Mouse (Mus musculus) bone marrow macrophage, adult 2 months (primary cell): ENCODE results near the gene Hscb. TPM values are rescaled to one million over a fixed set of nuclear protein-coding genes. Genes with fewer than 3 reads are reported as not detected.
A peak's percentile ranks its signal among the peaks of the same experiment; 100 is the strongest.
"Not testable (repeated sequence)": the region's sequence is repeated elsewhere in the genome, so short reads cannot be mapped to it uniquely, and the experiment has no call there.

Experiments
- H3K27ac ChIP-seq: 2 replicates; pipeline ENCODE4 v1.5.1; 2012; ENCODE audit warnings: low read depth, low read length; ENCODE audit not compliant: insufficient read depth
- H3K4me1 ChIP-seq: 2 replicates; pipeline ENCODE4 v1.6.1; 2012; ENCODE audit warnings: low read length; ENCODE audit not compliant: control insufficient read depth, insufficient read depth
- H3K4me3 ChIP-seq: 2 replicates; pipeline ENCODE4 v1.5.1; 2012; ENCODE audit warnings: mild to moderate bottlenecking, low read length, moderate library complexity; ENCODE audit not compliant: insufficient read depth
- CTCF ChIP-seq: IDR thresholded peaks from 2 replicates; pipeline ENCODE4 v1.5.1; 2012; ENCODE audit warnings: low read depth, mild to moderate bottlenecking, low read length, moderate library complexity
- POLR2A ChIP-seq: IDR thresholded peaks from 2 replicates; pipeline ENCODE4 v1.6.1; 2012; ENCODE audit warnings: mild to moderate bottlenecking, low read depth, low read length, borderline replicate concordance
- polyA plus RNA-seq: library from polyadenylated mRNA; stranded (reverse); fragments of >200 nt; gene quantifications from 2 replicates; pipeline ENCODE4 v1.2.4, GENCODE M21; 2012; ENCODE audit not compliant: missing spikeins, insufficient read depth, insufficient read length

The Hscb gene
- polyA plus RNA-seq, result 58.7 and 84.4 TPM in 2 replicates

- TF ChIP-seq POLR2A (peak; percentile 24), CTCF (peak; percentile 87)
- H3K4me1 ChIP-seq, result peaks cover 15% of the 10 kb centered on the region
- H3K4me3 ChIP-seq, result peak within 1 kb of the TSS; percentile 85
- H3K27ac ChIP-seq, result peak within 1 kb of the TSS; percentile 85
Measured at GRCm38 (mm10) chr5:110839678-110840365, at the start of gene Hscb, which contains the start of gene Chek2. Gene Hscb (minus strand): TSS chr5:110839777. Gene Chek2 (plus strand): TSS chr5:110839979.

DNA sequence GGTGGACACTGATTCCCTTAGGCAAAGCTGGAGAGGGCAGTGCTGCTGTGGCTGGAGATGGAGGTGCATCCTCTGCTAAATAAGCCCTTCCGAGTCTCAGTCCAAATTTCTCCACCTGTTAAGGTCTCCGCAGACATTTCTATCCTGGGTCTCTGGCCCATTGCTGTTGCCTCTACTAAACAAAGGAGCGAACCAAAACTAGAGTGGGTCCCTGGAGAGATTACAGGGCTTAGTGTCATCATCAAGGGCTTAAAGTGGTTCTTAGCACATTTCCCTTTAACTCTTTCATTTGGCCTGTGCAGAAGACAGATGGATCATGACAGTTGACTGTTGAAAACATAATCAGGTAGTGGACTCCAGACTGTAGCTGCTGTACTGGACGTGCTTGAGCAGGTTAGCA, 49.0 kb upstream of the Hscb start:
- Histone ChIP-seq H3K4me3 (no peak overlapping the region), H3K27ac (no peak overlapping the region), H3K4me1 (peaks cover 5% of the 10 kb centered on the region)
- TF ChIP-seq POLR2A (no peak), CTCF (no peak)

DNA sequence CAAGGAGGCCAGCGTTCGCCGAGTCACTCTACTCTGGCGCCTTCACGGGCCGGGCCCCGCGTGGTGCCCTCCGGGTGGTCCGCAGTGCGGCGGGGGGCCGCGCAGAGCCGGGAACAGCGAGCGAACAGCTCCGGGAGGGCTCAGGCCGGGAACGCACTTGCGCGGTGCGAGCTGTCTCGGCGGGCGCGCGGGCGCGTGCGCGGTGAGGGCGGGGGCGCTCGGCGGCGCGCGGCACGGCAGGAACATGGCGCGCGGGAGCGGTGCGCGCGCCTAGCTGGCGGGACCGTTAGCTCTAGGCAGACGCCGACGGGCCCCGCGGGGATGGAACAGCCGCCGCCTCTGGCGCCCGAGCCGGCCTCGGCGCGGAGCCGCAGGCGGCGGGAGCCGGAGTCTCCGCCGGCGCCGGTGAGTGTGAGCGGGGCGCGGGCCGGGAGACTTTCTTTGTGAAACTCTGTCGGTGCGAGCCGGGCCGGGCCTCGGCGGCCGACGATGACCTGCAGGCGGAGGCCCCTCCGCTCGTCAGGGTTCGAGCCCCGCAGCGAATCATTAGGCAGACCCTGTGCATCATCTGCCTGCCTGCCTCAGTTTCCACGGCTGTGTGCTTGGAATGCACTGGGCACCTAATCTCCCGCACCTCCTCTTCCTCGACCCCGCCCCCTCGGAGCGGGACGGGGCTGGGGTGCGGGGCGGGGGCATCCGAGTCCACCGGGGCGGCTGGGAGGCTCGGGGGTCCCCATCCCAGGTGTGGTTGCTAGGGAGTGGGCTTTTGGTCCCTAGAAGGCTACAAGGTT, 40.2 kb upstream of the Hscb start, which contains the start of gene Ttc28:
TSS of gene Ttc28 (plus strand) at position 220 of the 791 bp plus-strand sequence.
- H3K4me1 ChIP-seq, result no peaks in the 10 kb centered on the region
- H3K27ac ChIP-seq, result no peak within 1 kb of the TSS
- TF ChIP-seq POLR2A, result no peak
- no peak for TF ChIP-seq CTCF
- peak within 1 kb of the TSS; percentile 80 for H3K4me3 ChIP-seq

DNA sequence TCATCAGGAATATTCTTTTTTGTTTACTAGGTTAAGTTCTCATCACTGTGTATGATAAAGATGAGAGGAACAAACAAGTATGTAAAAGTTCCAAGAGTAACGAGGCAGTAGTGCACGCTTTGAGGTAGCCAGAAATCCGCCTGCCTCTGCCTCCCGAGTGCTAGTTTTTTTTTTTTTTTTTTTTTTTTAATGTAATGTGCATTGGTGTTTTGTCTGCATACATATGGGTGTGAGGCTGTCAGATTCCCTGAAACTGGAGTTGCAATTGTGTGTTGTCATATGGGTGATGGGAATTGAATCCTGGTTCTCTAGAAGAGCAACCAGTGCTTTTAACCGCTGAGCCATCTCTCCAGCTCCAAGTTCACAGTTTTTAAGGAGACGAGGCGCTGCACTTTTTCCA, 39.5 kb upstream of the Hscb start:
- H3K27ac ChIP-seq, result no peak overlapping the region

GRCm38 (mm10) chr5:110878526-110878925, 38.9 kb upstream of the Hscb start:
- H3K4me3 ChIP-seq, H3K27ac ChIP-seq, H3K4me1 ChIP-seq: not testable (repeated sequence)

More for the DNA sequence above, 39.5 kb upstream of the Hscb start:
- TF ChIP-seq CTCF (no peak), POLR2A (no peak)
- Histone ChIP-seq H3K4me1 (no peaks in the 10 kb centered on the region), H3K4me3 (peak overlapping the region; percentile 80)

DNA sequence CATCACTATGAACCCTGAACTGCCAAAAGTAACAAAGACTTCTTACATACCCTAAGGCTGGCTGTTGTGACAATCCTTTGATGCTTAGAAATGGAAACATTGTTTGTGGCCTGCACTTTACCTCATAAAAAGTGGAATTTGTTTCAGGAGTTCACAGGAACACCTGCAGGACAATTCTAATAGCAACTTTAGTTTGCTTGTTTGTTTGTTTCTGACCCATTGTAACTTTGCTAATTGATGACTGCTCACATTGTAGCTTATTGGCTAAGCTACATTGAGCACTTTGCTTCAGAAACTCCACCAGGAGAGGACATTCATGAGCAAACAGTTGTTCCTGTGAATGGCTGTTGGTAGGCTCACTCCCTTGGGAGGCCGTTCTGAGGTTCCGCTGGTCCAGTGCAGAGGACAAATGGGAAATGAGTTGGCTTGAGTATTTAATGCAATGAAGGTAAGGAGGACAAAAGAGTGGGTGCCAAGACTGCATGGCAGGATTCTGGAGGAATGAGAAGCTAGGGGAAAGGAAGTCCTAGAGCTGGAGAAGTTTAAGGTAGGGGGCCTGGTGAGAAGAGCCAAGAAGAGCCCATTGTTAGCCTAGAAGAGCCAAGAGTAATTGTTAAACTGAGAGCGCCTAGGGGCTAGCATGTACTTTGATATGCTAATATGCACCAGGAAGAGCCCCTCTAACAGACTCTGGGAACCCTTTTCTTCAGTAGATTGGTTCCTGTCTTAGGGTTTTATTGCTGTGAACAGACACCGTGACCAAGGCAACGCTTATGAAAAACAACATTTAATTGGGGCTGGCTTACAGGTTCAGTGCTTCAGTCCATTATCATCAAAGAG, 38.3 kb upstream of the Hscb start:
- TF ChIP-seq POLR2A (no peak), CTCF (no peak)
- H3K4me1 ChIP-seq, result no peaks in the 10 kb centered on the region
- no peak overlapping the region for H3K4me3 ChIP-seq
- no peak overlapping the region for H3K27ac ChIP-seq

DNA sequence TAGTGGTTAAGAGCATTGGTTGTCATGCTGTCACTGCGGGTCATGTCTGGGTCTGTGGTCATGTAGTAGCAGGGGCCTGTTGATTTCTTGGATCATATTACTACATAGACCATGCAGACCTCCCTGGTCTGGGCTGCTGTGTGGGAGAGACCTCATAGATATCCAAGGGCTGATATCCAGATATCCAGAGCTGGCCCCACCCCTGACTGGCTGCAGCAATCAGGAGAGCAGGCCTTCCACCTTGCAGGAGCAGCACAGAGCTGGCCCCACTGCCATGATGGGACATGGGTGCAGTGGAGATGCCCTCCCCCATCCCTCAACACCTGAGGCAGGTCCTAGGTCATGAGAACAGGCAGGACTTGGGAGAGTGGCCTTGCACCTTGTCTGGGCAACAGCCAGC, 35.7 kb upstream of the Hscb start:
- Histone ChIP-seq H3K4me3 (no peak overlapping the region), H3K27ac (no peak overlapping the region), H3K4me1 (no peaks in the 10 kb centered on the region)
- TF ChIP-seq POLR2A (no peak), CTCF (no peak)

DNA sequence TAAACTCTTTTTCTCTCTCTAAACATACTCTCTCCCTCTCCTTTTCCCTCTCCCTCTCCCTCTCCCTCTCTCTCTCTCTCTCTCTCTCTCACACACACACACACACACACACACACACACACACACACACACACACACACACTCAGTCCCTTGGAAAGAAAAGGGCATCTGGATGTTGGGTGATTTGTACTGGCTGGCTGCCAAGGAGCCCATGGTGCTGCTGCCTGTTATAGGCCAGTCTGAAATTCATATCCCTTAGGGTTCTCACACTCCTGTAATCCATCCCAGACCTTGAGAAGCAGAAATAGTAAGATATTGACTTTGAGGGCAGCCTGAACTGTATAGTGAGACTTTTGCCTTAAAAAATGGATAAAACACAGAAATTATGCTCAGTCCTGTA, 35.1 kb upstream of the Hscb start:
- Histone ChIP-seq H3K4me1 (no peaks in the 10 kb centered on the region), H3K27ac (no peak overlapping the region), H3K4me3 (no peak overlapping the region)
- TF ChIP-seq POLR2A, result no peak

- no peak overlapping the region for H3K27ac ChIP-seq
- H3K4me3 ChIP-seq, result no peak overlapping the region
- TF ChIP-seq CTCF, result no peak
- TF ChIP-seq POLR2A, result no peak
- H3K4me1 ChIP-seq, result no peaks in the 10 kb centered on the region
Measured at GRCm38 (mm10) chr5:110873160-110873559, 33.6 kb upstream of the Hscb start.

DNA sequence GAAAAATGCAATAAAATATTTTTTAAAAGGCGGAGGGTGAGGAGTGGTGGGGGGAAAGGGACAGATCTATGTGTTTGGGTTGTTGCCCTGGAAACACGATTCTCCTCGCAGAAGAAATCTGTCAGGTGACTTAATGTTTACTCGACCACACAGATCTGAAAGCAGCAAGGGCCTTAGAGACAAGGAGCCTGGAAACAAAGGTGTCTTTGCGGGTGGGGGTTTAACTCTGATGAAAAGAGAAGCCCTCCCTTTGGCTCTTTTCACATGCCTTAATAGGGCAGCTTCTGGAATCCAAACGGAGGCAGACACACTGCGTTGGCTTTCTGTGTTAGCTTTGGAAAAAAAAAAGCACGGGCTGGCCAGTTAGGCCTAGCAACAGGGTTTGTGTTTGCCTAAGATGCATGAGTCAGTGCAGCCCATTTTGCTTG, 29.7 kb upstream of the Hscb start:
- no peak for TF ChIP-seq POLR2A
- no peak for TF ChIP-seq CTCF
- no peak overlapping the region for H3K4me3 ChIP-seq
- H3K4me1 ChIP-seq, result no peaks in the 10 kb centered on the region
- H3K27ac ChIP-seq, result no peak overlapping the region
